Mouse (Mus musculus): ENCODE measurements around the gene Gm14440. TPM values are rescaled to one million over a fixed set of nuclear protein-coding genes. Genes with fewer than 3 reads are reported as not detected.

The Gm14440 gene
- 1.3 to 2.8 TPM in 2 of 4 replicates, not detected in the others for total RNA-seq (2023)

DNA sequence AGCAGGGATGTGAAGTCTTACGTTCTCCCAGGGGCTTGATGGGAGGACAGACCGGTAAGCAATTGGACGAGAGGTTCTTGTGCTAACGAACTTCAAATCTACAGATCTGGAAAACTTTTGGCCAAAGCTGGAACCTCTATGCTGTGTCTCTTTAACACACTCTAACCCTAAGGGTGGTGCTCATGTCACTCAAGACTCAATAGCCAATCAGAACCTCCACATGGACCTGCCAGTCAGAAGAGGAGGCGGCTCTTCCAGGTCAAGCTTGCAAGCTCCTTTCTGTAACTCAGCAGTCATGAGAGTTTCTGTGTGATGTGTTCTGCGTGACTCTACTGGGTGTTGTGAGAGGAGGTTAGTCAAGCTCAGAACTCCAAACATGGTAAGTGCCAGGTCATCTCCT is at the start of gene Gm14440:
Gene Gm14440 (plus strand): TSS at position 301 of the 400 bp plus-strand sequence.

Other genes starting within 250 kb of the Gm14440 start
- not detected in 4 replicates for gene Gm14393, start 207.3 kb upstream of the Gm14440 start, total RNA-seq (2023)
- gene Gm14399, start 133.1 kb upstream of the Gm14440 start, total RNA-seq (2023), result 1.2 to 1.5 TPM (median 1.4 TPM) in 4 replicates
- 0.12 to 0.19 TPM in 2 of 4 replicates, not detected in the others for gene Gm14443, start 99.3 kb upstream of the Gm14440 start, total RNA-seq (2023)
- gene Gm14391, start 68.2 kb upstream of the Gm14440 start, total RNA-seq (2023), result 8.1 to 11.8 TPM (median 11.5 TPM) in 4 replicates
- gene Gm4631, start 63.1 kb downstream of the Gm14440 start, total RNA-seq (2023), result 5.7 to 6.4 TPM (median 6.3 TPM) in 4 replicates
- 0.92 to 2.3 TPM (median 1.5 TPM) in 3 of 4 replicates, not detected in the other for gene Zfp968, start 97.3 kb downstream of the Gm14440 start, total RNA-seq (2023)
- 2.1 to 2.7 TPM in 2 of 4 replicates, not detected in the others for gene Gm4724, start 160.7 kb downstream of the Gm14440 start, total RNA-seq (2023)
- gene Zfp965, start 194.9 kb downstream of the Gm14440 start, total RNA-seq (2023), result 1.2 to 4.4 TPM (median 3.5 TPM) in 4 replicates

Measured in B cell, adult 62 days (primary cell).